Mouse (Mus musculus): Measurements from ENCODE around the gene Hsf2. TPM values are rescaled to one million over a fixed set of nuclear protein-coding genes. Genes with fewer than 3 reads are reported as not detected.
"Not testable (repeated sequence)": the region's sequence is repeated elsewhere in the genome, so short reads cannot be mapped to it uniquely, and the experiment has no call there.

The Hsf2 gene
- 8.1 and 9.8 TPM in 2 replicates for polyA plus RNA-seq (2012; ENCODE audit: insufficient read depth, insufficient read length, missing spikeins)

GRCm38 (mm10) chr10:57485908-57486541 lies at the start of gene Hsf2:
TSS of gene Hsf2 (plus strand) at chr10:57486385.
- Histone ChIP-seq H3K4me3 (ENCODE audit: insufficient read depth, low read depth, low read length) (peak within 1 kb of the TSS; percentile 98), H3K27ac (replicated peaks; ENCODE audit: low read depth, low read length) (peak within 1 kb of the TSS; percentile 46; the same call in 1 of the 2 replicates), H3K4me1 (ENCODE audit: control insufficient read depth, insufficient read depth, insufficient read length, low read length) (peaks cover 3% of the 10 kb centered on the region; the same call in 1 of the 2 replicates)

- Histone ChIP-seq H3K4me1 (ENCODE audit: control insufficient read depth, insufficient read depth, insufficient read length, low read length) (no peaks in the 10 kb centered on the region), H3K4me3 (ENCODE audit: insufficient read depth, low read depth, low read length) (no peak overlapping the region), H3K27ac (replicated peaks; ENCODE audit: low read depth, low read length) (no peak overlapping the region)
These were observed 48.3 kb upstream of the Hsf2 start for GRCm38 (mm10) chr10:57437898-57438297.

- H3K27ac ChIP-seq (replicated peaks; ENCODE audit: low read depth, low read length) = no peak overlapping the region
- no peaks in the 10 kb centered on the region for H3K4me1 ChIP-seq (ENCODE audit: control insufficient read depth, insufficient read depth, insufficient read length, low read length)
- H3K4me3 ChIP-seq (ENCODE audit: insufficient read depth, low read depth, low read length) = no peak overlapping the region
These were observed 45.1 kb upstream of the Hsf2 start for GRCm38 (mm10) chr10:57441049-57441448.

- H3K4me3 ChIP-seq (ENCODE audit: insufficient read depth, low read depth, low read length) = no peak overlapping the region
- H3K4me1 ChIP-seq (ENCODE audit: control insufficient read depth, insufficient read depth, insufficient read length, low read length) = no peaks in the 10 kb centered on the region
- H3K27ac ChIP-seq (replicated peaks; ENCODE audit: low read depth, low read length) = no peak overlapping the region
These were observed 41.8 kb upstream of the Hsf2 start for GRCm38 (mm10) chr10:57444392-57444791.

GRCm38 (mm10) chr10:57445655-57446054 lies 40.5 kb upstream of the Hsf2 start:
- Histone ChIP-seq H3K4me3 (ENCODE audit: insufficient read depth, low read depth, low read length) (no peak overlapping the region), H3K4me1 (ENCODE audit: control insufficient read depth, insufficient read depth, insufficient read length, low read length) (no peaks in the 10 kb centered on the region), H3K27ac (replicated peaks; ENCODE audit: low read depth, low read length) (no peak overlapping the region)

- Histone ChIP-seq H3K4me3 (ENCODE audit: insufficient read depth, low read depth, low read length) (no peak overlapping the region), H3K27ac (replicated peaks; ENCODE audit: low read depth, low read length) (no peak overlapping the region), H3K4me1 (ENCODE audit: control insufficient read depth, insufficient read depth, insufficient read length, low read length) (no peaks in the 10 kb centered on the region)
These were observed 38.5 kb upstream of the Hsf2 start for GRCm38 (mm10) chr10:57447657-57448050.

GRCm38 (mm10) chr10:57448051-57448716 lies 38.0 kb upstream of the Hsf2 start:
- H3K4me1 ChIP-seq (ENCODE audit: control insufficient read depth, insufficient read depth, insufficient read length, low read length) = no peaks in the 10 kb centered on the region
- H3K27ac ChIP-seq (replicated peaks; ENCODE audit: low read depth, low read length) = no peak overlapping the region
- no peak overlapping the region for H3K4me3 ChIP-seq (ENCODE audit: insufficient read depth, low read depth, low read length)

GRCm38 (mm10) chr10:57463298-57463697 lies 22.9 kb upstream of the Hsf2 start:
- H3K4me1 ChIP-seq (ENCODE audit: control insufficient read depth, insufficient read depth, insufficient read length, low read length); H3K4me3 ChIP-seq (ENCODE audit: insufficient read depth, low read depth, low read length); H3K27ac ChIP-seq (replicated peaks; ENCODE audit: low read depth, low read length): not testable (repeated sequence)

- Histone ChIP-seq H3K27ac (replicated peaks; ENCODE audit: low read depth, low read length) (no peak overlapping the region), H3K4me1 (ENCODE audit: control insufficient read depth, insufficient read depth, insufficient read length, low read length) (no peaks in the 10 kb centered on the region), H3K4me3 (ENCODE audit: insufficient read depth, low read depth, low read length) (no peak overlapping the region)
These were observed 20.4 kb upstream of the Hsf2 start for GRCm38 (mm10) chr10:57465768-57466167.

- Histone ChIP-seq H3K27ac (replicated peaks; ENCODE audit: low read depth, low read length) (no peak overlapping the region), H3K4me1 (ENCODE audit: control insufficient read depth, insufficient read depth, insufficient read length, low read length) (no peaks in the 10 kb centered on the region), H3K4me3 (ENCODE audit: insufficient read depth, low read depth, low read length) (no peak overlapping the region)
These were observed 8.9 kb upstream of the Hsf2 start for GRCm38 (mm10) chr10:57477121-57477843.

GRCm38 (mm10) chr10:57481717-57482116 lies 4.5 kb upstream of the Hsf2 start:
- no peak overlapping the region for H3K27ac ChIP-seq (replicated peaks; ENCODE audit: low read depth, low read length)
- no peaks in the 10 kb centered on the region for H3K4me1 ChIP-seq (ENCODE audit: control insufficient read depth, insufficient read depth, insufficient read length, low read length)
- no peak overlapping the region for H3K4me3 ChIP-seq (ENCODE audit: insufficient read depth, low read depth, low read length)

- Histone ChIP-seq H3K4me3 (ENCODE audit: insufficient read depth, low read depth, low read length) (no peak overlapping the region; the same call in 1 of the 2 replicates), H3K27ac (replicated peaks; ENCODE audit: low read depth, low read length) (no peak overlapping the region), H3K4me1 (ENCODE audit: control insufficient read depth, insufficient read depth, insufficient read length, low read length) (peaks cover under 1% of the 10 kb centered on the region; the same call in 1 of the 2 replicates)
These were observed 1.4 kb upstream of the Hsf2 start for GRCm38 (mm10) chr10:57484741-57485140.

- peak overlapping the region; percentile 46; the same call in 1 of the 2 replicates for H3K27ac ChIP-seq (replicated peaks; ENCODE audit: low read depth, low read length)
- peak overlapping the region; percentile 98 for H3K4me3 ChIP-seq (ENCODE audit: insufficient read depth, low read depth, low read length)
These were observed 422 bp downstream of the Hsf2 start for GRCm38 (mm10) chr10:57486542-57487071.

GRCm38 (mm10) chr10:57487201-57487600 lies 1.0 kb downstream of the Hsf2 start:
- peaks cover 3% of the 10 kb centered on the region; the same call in 1 of the 2 replicates for H3K4me1 ChIP-seq (ENCODE audit: control insufficient read depth, insufficient read depth, insufficient read length, low read length)
- H3K4me3 ChIP-seq (ENCODE audit: insufficient read depth, low read depth, low read length) = peak overlapping the region; percentile 49
- H3K27ac ChIP-seq (replicated peaks; ENCODE audit: low read depth, low read length) = no peak overlapping the region

More at GRCm38 (mm10) chr10:57486542-57487071, 422 bp downstream of the Hsf2 start:
- peaks cover 3% of the 10 kb centered on the region; the same call in 1 of the 2 replicates for H3K4me1 ChIP-seq (ENCODE audit: control insufficient read depth, insufficient read depth, insufficient read length, low read length)

- H3K27ac ChIP-seq (replicated peaks; ENCODE audit: low read depth, low read length) = no peak overlapping the region
- no peak overlapping the region for H3K4me3 ChIP-seq (ENCODE audit: insufficient read depth, low read depth, low read length)
- H3K4me1 ChIP-seq (ENCODE audit: control insufficient read depth, insufficient read depth, insufficient read length, low read length) = peaks cover 3% of the 10 kb centered on the region; the same call in 1 of the 2 replicates
These were observed 2.4 kb downstream of the Hsf2 start for GRCm38 (mm10) chr10:57488591-57488990.
